9 mouse cellular contexts compared by ENCODE assay signal in the genomic region with DNA sequence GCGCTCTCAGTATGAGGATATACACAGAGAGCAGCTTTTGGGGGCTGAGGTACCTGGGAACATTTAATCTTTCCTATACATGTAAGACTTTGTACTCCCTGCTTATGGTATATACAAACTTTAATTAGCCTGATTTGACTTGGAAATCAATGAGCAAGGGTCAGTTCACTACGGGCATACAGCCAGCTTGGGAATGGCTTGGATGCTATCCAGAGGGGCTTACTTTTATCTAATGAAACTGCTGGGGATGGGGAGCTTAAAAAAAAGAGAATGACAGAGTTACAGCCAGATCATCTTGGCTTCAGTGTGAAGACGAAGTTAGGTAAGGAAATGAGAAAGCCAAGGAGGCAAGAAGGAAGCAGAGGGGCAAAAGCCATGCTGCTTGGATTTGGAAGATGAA. TPM values are rescaled to one million over a fixed set of nuclear protein-coding genes. Genes with fewer than 3 reads are reported as not detected.
DNase-seq lines count a peak whose midpoint lies in the region; ATAC-seq and TF ChIP-seq lines count a peak whose summit lies in the region.
"Had no signal": no experiment of that assay in that cellular context is flagged by ENCODE, and none has a peak within 500 bp of the region (broad histone marks: within the 10 kb centered on the region; RNA-seq: fewer than 3 reads in every experiment).

No protein-coding gene starts in this region.

- H3K4me1 ChIP-seq in hindbrain, embryonic 13.5 days (replicated peaks): peaks cover 39% of the 10 kb centered on the region
- peaks cover 26% of the 10 kb centered on the region for H3K4me1 ChIP-seq in limb, embryonic 14.5 days (ENCODE audit: control insufficient read depth, insufficient read depth, low read length)
- 0 out of 2 replicates have a peak, but pooled peaks cover 3% of the 10 kb centered on the region for H3K4me1 ChIP-seq in stomach, postnatal 0 days (replicated peaks; ENCODE audit: control insufficient read depth, insufficient read depth)

- peak overlapping the region; percentile 71 for H3K4me2 ChIP-seq in hindbrain, embryonic 13.5 days
- peak overlapping the region; percentile 56 for H3K4me2 ChIP-seq in limb, embryonic 14.5 days (replicated peaks; ENCODE audit: low read depth, low read length, severe bottlenecking)
- peak overlapping the region; percentile 47 for H3K4me2 ChIP-seq in stomach, postnatal 0 days (replicated peaks; ENCODE audit: low read depth)

- 29% methylated on average over 3 of the region's 3 CpGs for WGBS in hindbrain, embryonic 13.5 days
- 42% methylated on average over 3 of the region's 3 CpGs for WGBS in limb, embryonic 14.5 days
- 34% methylated on average over 3 of the region's 3 CpGs for WGBS in stomach, postnatal 0 days

- no peaks in the 10 kb centered on the region for H3K27me3 ChIP-seq in hindbrain, embryonic 13.5 days
- H3K27me3 ChIP-seq in limb, embryonic 14.5 days (ENCODE audit: control insufficient read depth, insufficient read depth, low read length): no peaks in the 10 kb centered on the region
- no peaks in the 10 kb centered on the region for H3K27me3 ChIP-seq in stomach, postnatal 0 days (ENCODE audit: control insufficient read depth, insufficient read depth, low read length)

- peak overlapping the region; percentile 41 for H3K4me3 ChIP-seq in hindbrain, embryonic 13.5 days
- peak overlapping the region; percentile 28 for H3K4me3 ChIP-seq in limb, embryonic 14.5 days (replicated peaks; ENCODE audit: low read length)
- H3K4me3 ChIP-seq in stomach, postnatal 0 days (ENCODE audit: low read depth, low read length): 0 out of 2 replicates have a peak overlapping the region, but pooled peaks have one; percentile 10

- H3K36me3 ChIP-seq in hindbrain, embryonic 13.5 days: peaks cover 13% of the 10 kb centered on the region
- peaks cover 15% of the 10 kb centered on the region for H3K36me3 ChIP-seq in limb, embryonic 14.5 days (ENCODE audit: control insufficient read depth, insufficient read depth, low read length)
- no peaks in the 10 kb centered on the region for H3K36me3 ChIP-seq in stomach, postnatal 0 days (ENCODE audit: control insufficient read depth, insufficient read depth, low read length)

- H3K27ac ChIP-seq in hindbrain, embryonic 13.5 days: no peak overlapping the region
- H3K27ac ChIP-seq in limb, embryonic 14.5 days (replicated peaks; ENCODE audit: low read depth, low read length): no peak overlapping the region
- H3K27ac ChIP-seq in stomach, postnatal 0 days (replicated peaks): no peak overlapping the region

- DNase-seq in retina, postnatal 1 day: peak; percentile 45
- DNase-seq in retina, embryonic 14.5 days (ENCODE audit: low spot score): no peak
- no peak for DNase-seq in limb, embryonic 14.5 days (ENCODE audit: low spot score)
- no peak for DNase-seq in stomach, postnatal 0 days (ENCODE audit: low spot score)
- DNase-seq in frontal cortex, postnatal 36 days (ENCODE audit: low spot score in 2 of 2): no peak
- DNase-seq in urinary bladder, postnatal 14 days (ENCODE audit: low spot score): no peak
- no peak for DNase-seq in gastrocnemius, postnatal 4 days (ENCODE audit: low spot score in 2 of 2)
- DNase-seq: heart, postnatal 14 days had no signal

- ATAC-seq in hindbrain, embryonic 13.5 days (ENCODE audit: low FRiP score): no peak
- no peak for ATAC-seq in limb, embryonic 14.5 days (ENCODE audit: low FRiP score, low read depth)
- no peak for ATAC-seq in stomach, postnatal 0 days (ENCODE audit: low FRiP score, low TSS enrichment)

- TF ChIP-seq CTCF in stomach, postnatal 0 days (IDR thresholded peaks at IDR 0.05; ENCODE audit: low read depth): no peak

- TF ChIP-seq EP300 in stomach, postnatal 0 days (optimal IDR thresholded peaks at IDR 0.05): no peak

- H3K9ac ChIP-seq in hindbrain, embryonic 13.5 days: peak overlapping the region; percentile 65
- H3K9ac ChIP-seq in limb, embryonic 14.5 days (ENCODE audit: low read depth, low read length, severe bottlenecking): peak overlapping the region; percentile 45
- no peak overlapping the region for H3K9ac ChIP-seq in stomach, postnatal 0 days (ENCODE audit: low read length)

- H3K9me3 ChIP-seq in hindbrain, embryonic 13.5 days: no peaks in the 10 kb centered on the region
- no peaks in the 10 kb centered on the region for H3K9me3 ChIP-seq in limb, embryonic 14.5 days (ENCODE audit: control insufficient read depth, low read length)
- H3K9me3 ChIP-seq in stomach, postnatal 0 days (ENCODE audit: control insufficient read depth, low read length): no peaks in the 10 kb centered on the region

- no peak for TF ChIP-seq POLR2A in limb, embryonic 14.5 days (IDR thresholded peaks at IDR 0.05; ENCODE audit: borderline replicate concordance, extremely low read depth, insufficient read depth, insufficient read length)

RNA-seq across cellular contexts. Expression of a gene that starts 2.9 kb away (rescaled TPM):
- 12.8 and 13.6 TPM in 2 replicates for polyA plus RNA-seq in hindbrain, embryonic 13.5 days (2015; fragmentation: Nextera tagmentation; extraction: Ambion mirVana)
- polyA plus RNA-seq in limb, embryonic 14.5 days (2012; rRNA removed): 7.0 and 7.8 TPM in 2 replicates
- polyA plus RNA-seq in limb, embryonic 14.5 days (2014; fragmentation: Nextera tagmentation; extraction: Ambion mirVana): 12.8 and 15.1 TPM in 2 replicates
- 3.6 TPM in 2 replicates for polyA plus RNA-seq in stomach, postnatal 0 days (2015; fragmentation: Nextera tagmentation; extraction: Ambion mirVana)
- 10 to 100 TPM; 20.6 to 23.2 TPM for total RNA-seq in gastrocnemius, postnatal 4 days (2021)

RNA-seq across cellular contexts. Expression of a gene that starts 29.6 kb away (rescaled TPM):
- 4.5 and 4.9 TPM in 2 replicates for polyA plus RNA-seq in hindbrain, embryonic 13.5 days (2015; fragmentation: Nextera tagmentation; extraction: Ambion mirVana)
- polyA plus RNA-seq in limb, embryonic 14.5 days (2012; rRNA removed): 8.0 and 10.9 TPM in 2 replicates
- polyA plus RNA-seq in limb, embryonic 14.5 days (2014; fragmentation: Nextera tagmentation; extraction: Ambion mirVana): 16.3 and 18.2 TPM in 2 replicates
- 2.2 and 3.3 TPM in 2 replicates for polyA plus RNA-seq in stomach, postnatal 0 days (2015; fragmentation: Nextera tagmentation; extraction: Ambion mirVana)
- total RNA-seq in gastrocnemius, postnatal 4 days (2021): 10 to 100 TPM; 12.3 to 13.9 TPM

RNA-seq across cellular contexts. Expression of a gene that starts 48.1 kb away (rescaled TPM):
- 1.7 and 2.7 TPM in 2 replicates for polyA plus RNA-seq in hindbrain, embryonic 13.5 days (2015; fragmentation: Nextera tagmentation; extraction: Ambion mirVana)
- 0.04 and 0.05 TPM in 2 replicates for polyA plus RNA-seq in limb, embryonic 14.5 days (2012; rRNA removed)
- polyA plus RNA-seq in limb, embryonic 14.5 days (2014; fragmentation: Nextera tagmentation; extraction: Ambion mirVana): not detected in 2 replicates
- 0.04 and 0.10 TPM in 2 replicates for polyA plus RNA-seq in stomach, postnatal 0 days (2015; fragmentation: Nextera tagmentation; extraction: Ambion mirVana)
- not detected for total RNA-seq in gastrocnemius, postnatal 4 days (2021)
